Mouse (Mus musculus) intestine, embryonic 15.5 days (tissue): ENCODE data around the gene Olfr209. TPM values are rescaled to one million over a fixed set of nuclear protein-coding genes. Genes with fewer than 3 reads are reported as not detected.

Experiments
- ATAC-seq: fragments of 200-750 bp; cut with Nextera tagmentation; 2 replicates; pipeline ENCODE4 v1.8.0; 2017; ENCODE audit warnings: moderate TSS enrichment, moderate library complexity
- H3K27ac ChIP-seq: fragments of 300-500 bp; sonication (generic); 2 replicates; pipeline ENCODE4 v1.5.1; 2015; ENCODE audit warnings: mild to moderate bottlenecking, inconsistent platforms
- H3K27me3 ChIP-seq: fragments of 300-500 bp; sonication (generic); replicated peaks from 2 replicates; pipeline ENCODE4 v1.6.1; 2015; ENCODE audit warnings: inconsistent platforms
- H3K36me3 ChIP-seq: fragments of 300-500 bp; sonication (generic); 2 replicates; pipeline ENCODE4 v1.6.1; 2015; ENCODE audit warnings: inconsistent platforms
- H3K4me1 ChIP-seq: fragments of 300-500 bp; sonication (generic); replicated peaks from 2 replicates; pipeline ENCODE4 v1.6.1; 2015; ENCODE audit warnings: inconsistent platforms
- H3K4me2 ChIP-seq: fragments of 300-500 bp; sonication (generic); replicated peaks from 2 replicates; pipeline ENCODE4 v1.6.1; 2015; ENCODE audit warnings: mild to moderate bottlenecking, inconsistent platforms
- H3K4me3 ChIP-seq: fragments of 300-500 bp; sonication (generic); replicated peaks from 2 replicates; pipeline ENCODE4 v1.5.1; 2015; ENCODE audit warnings: inconsistent platforms
- H3K9ac ChIP-seq: fragments of 300-500 bp; sonication (generic); 2 replicates; pipeline ENCODE4 v1.6.1; 2015; ENCODE audit warnings: inconsistent platforms
- H3K9me3 ChIP-seq: fragments of 300-500 bp; sonication (generic); 2 replicates; pipeline ENCODE4 v1.6.1; 2016; ENCODE audit warnings: inconsistent platforms
- polyA plus RNA-seq: library from polyadenylated mRNA; unstranded; fragments of >200 nt; fragmentation: Nextera tagmentation; extraction: Ambion mirVana; gene quantifications from 2 replicates; pipeline ENCODE4 v1.2.1, GENCODE M21; 2015

Gene Olfr209
- polyA plus RNA-seq, 1 experiment from 2014 or later: not detected

GRCm38 (mm10) chr16:59318148-59318547 lies 45.6 kb downstream of the Olfr209 start, which contains the start of gene Olfr204:
Gene Olfr204, minus strand, starts transcription at chr16:59318248.
- no peak within 1 kb of the TSS for H3K9ac ChIP-seq
- no peaks in the 10 kb centered on the region for H3K36me3 ChIP-seq
- no peaks in the 10 kb centered on the region for H3K4me1 ChIP-seq
- no peak within 1 kb of the TSS for H3K4me3 ChIP-seq
- H3K9me3 ChIP-seq: no peaks in the 10 kb centered on the region
- H3K27ac ChIP-seq: no peak within 1 kb of the TSS
- no peak for ATAC-seq
- H3K27me3 ChIP-seq: no peaks in the 10 kb centered on the region
- H3K4me2 ChIP-seq: no peak within 1 kb of the TSS

Other genes with a start within 250 kb of the Olfr209 start
- gene Olfr194, start 242.9 kb downstream of the Olfr209 start, polyA plus RNA-seq: not detected in 2 replicates
- gene Olfr195, start 216.9 kb downstream of the Olfr209 start, polyA plus RNA-seq: not detected in 2 replicates
- gene Olfr196, start 193.5 kb downstream of the Olfr209 start, polyA plus RNA-seq: not detected in 2 replicates
- not detected in 2 replicates for gene Olfr198, start 160.5 kb downstream of the Olfr209 start, polyA plus RNA-seq
- gene Olfr199, start 144.2 kb downstream of the Olfr209 start, polyA plus RNA-seq: not detected in 2 replicates
- not detected in 2 replicates for gene Olfr201, start 91.4 kb downstream of the Olfr209 start, polyA plus RNA-seq
- not detected in 2 replicates for gene Olfr202, start 77.2 kb downstream of the Olfr209 start, polyA plus RNA-seq
- gene Olfr203, start 65.1 kb downstream of the Olfr209 start, polyA plus RNA-seq: not detected in 2 replicates
- not detected in 2 replicates for gene Olfr204, start 45.7 kb downstream of the Olfr209 start, polyA plus RNA-seq
- gene Olfr205, start 32.9 kb downstream of the Olfr209 start, polyA plus RNA-seq: not detected in 2 replicates
- not detected in 2 replicates for gene Olfr206, start 14.7 kb downstream of the Olfr209 start, polyA plus RNA-seq
- gene Gabrr3, start 43.3 kb upstream of the Olfr209 start, polyA plus RNA-seq: 0.03 TPM in 1 of 2 replicates, not detected in the other
- 34.1 and 35.8 TPM in 2 replicates for gene Riox2, start 107.8 kb upstream of the Olfr209 start, polyA plus RNA-seq
- gene Crybg3, start 237.0 kb upstream of the Olfr209 start, polyA plus RNA-seq: 5.5 and 5.6 TPM in 2 replicates